In the genomic region with DNA sequence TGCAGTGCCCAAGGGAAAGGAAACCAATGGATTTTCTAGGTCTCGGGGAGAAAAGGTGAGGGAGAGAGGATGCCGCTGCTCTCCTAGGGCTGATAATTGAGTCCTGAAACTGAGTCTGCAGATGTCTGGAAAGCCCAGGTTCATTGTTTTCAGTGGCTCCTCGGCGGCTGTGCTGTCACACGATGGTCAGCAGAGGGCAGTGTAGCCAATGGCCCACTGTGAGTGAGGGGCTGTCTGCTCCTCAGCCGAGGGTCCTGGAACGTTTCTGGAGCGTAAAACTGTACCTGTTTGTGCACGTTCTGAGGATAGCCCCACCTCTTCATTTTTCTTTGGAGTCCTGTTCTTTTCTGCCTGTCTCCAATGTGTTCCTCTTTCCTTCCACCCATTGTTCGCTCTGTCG, we compare ENCODE assay signal across 8 mouse cellular contexts. TPM values are rescaled to one million over a fixed set of nuclear protein-coding genes. Genes with fewer than 3 reads are reported as not detected.
DNase-seq lines count a peak whose midpoint lies in the region; ATAC-seq and TF ChIP-seq lines count a peak whose summit lies in the region.
"Had no signal": no experiment of that assay in that cellular context is flagged by ENCODE, and none has a peak within 500 bp of the region (broad histone marks: within the 10 kb centered on the region; RNA-seq: fewer than 3 reads in every experiment).

No protein-coding gene starts in this region.

- no peak overlapping the region for H3K4me3 ChIP-seq in kidney, adult 2 months (ENCODE audit: insufficient read depth, low read depth, low read length)

- TF ChIP-seq CTCF in kidney, adult 2 months (conservative IDR thresholded peaks at IDR 0.05; ENCODE audit: insufficient read depth, insufficient read length, low read depth, low read length) = peak; percentile 54; the same call in 1 of the 2 replicates

- TF ChIP-seq POLR2A in kidney, adult 2 months (IDR thresholded peaks at IDR 0.05; ENCODE audit: low read depth, low read length) = no peak

- H3K4me1 ChIP-seq in kidney, adult 2 months (ENCODE audit: control insufficient read depth, insufficient read depth, low read length) = no peaks in the 10 kb centered on the region

- no peaks in the 10 kb centered on the region for H3K36me3 ChIP-seq in kidney, adult 2 months (ENCODE audit: control insufficient read depth, insufficient read depth, low read length)

- no peak for DNase-seq in kidney, adult 2 months
- no peak for DNase-seq in kidney, adult 18-20 months
- DNase-seq in thymus, postnatal 14 days = peak; percentile 11
- no peak for DNase-seq in thymus, postnatal 25 days
- DNase-seq in embryo, embryonic 9.5 days (ENCODE audit: extremely low spot score) = peak; percentile 51
- DNase-seq in adipocyte (ENCODE audit: low spot score) = no peak
- DNase-seq: heart, postnatal 14 days had no signal

- ATAC-seq in frontal cortex, adult (ENCODE audit: low TSS enrichment) = no peak

- 30% methylated on average over 11 of the region's 11 CpGs for WGBS in kidney, adult 2 months

- no peaks in the 10 kb centered on the region for H3K27me3 ChIP-seq in kidney, adult 2 months (replicated peaks; ENCODE audit: control insufficient read depth, insufficient read depth, low read length)

- H3K27ac ChIP-seq in kidney, adult 2 months (ENCODE audit: insufficient read depth, low read depth, low read length) = no peak overlapping the region

RNA-seq across cellular contexts. Expression of a gene that starts 13.7 kb away (rescaled TPM):
- polyA plus RNA-seq in kidney, adult 2 months (2012; rRNA removed) = 2.8 and 3.1 TPM in 2 replicates

RNA-seq across cellular contexts. Expression of a gene that starts 33.8 kb away (rescaled TPM):
- polyA plus RNA-seq in kidney, adult 2 months (2012; rRNA removed) = not detected in 2 replicates

Comparison
In these comparisons a context has a peak if more than half of its experiments do, and no peak if none do; other contexts are left out.
1. DNase-seq: peak in thymus, postnatal 14 days (single experiment) and embryo, embryonic 9.5 days (single experiment); none in kidney, adult 2 months (single experiment), kidney, adult 18-20 months (single experiment), thymus, postnatal 25 days (single experiment) and adipocyte (single experiment).